Mouse (Mus musculus): Measurements from ENCODE around the gene Tsnaxip1. TPM values are rescaled to one million over a fixed set of nuclear protein-coding genes. Genes with fewer than 3 reads are reported as not detected.
A peak's percentile ranks its signal among the peaks of the same experiment; 100 is the strongest.

Tsnaxip1 gene
- polyA plus RNA-seq (2012; rRNA removed): 130 and 137 TPM in 2 replicates

DNA sequence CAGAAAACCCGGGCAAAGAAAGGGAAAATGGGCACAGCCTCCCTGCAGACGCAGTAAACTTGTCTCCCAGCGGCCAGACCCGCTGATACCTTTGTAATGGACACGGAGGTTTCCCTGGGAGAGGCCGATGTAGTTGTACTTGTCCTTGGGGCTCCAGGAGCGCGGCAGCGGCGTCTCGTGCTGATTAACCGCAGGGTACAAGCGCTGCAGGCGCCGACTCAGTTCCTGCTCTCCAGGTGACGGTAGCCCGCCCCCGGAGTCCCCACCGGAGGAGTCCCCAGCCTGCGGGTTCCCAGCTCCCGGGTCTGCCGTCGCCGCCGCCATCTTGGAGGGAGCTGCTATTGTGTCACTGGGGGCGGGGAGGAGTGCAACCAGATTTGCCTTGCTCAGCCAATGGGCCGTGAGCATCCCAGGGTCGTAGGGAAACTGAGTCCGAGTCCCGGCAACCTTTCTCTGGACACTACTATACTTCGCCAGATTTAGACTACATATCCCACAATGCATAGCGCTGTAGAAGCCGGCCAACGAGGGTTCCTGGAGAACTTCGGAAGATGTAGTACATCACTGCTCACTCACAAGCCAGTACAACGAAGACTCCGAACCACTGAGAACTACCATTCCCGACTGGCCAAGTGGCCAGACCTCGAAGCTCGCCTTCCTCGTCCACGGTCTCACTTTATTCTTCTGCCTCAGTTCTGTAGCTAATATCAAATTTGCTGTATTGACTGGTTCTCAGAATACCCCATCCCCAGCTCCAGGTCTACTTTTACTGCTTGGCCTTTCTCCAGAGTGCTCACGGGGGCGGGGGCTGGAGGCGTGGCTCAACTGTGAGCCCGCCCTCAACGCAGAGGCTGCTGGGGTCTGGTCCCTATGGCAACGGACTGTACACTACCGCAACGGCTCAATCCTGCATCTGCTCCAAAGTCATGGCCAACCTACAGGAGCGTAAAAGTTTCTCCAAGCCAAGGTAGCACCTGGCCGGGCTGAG is at the start of gene Tsnaxip1, which contains the start of gene Ranbp10:
TSS of gene Tsnaxip1 (plus strand) at position 871 of the 988 bp plus-strand sequence.
TSS of gene Ranbp10 (minus strand) at position 490 of the 988 bp plus-strand sequence.
- Histone ChIP-seq H3K27ac (ENCODE audit: control insufficient read depth, insufficient read depth, low read depth, low read length) (peak within 1 kb of the TSS; percentile 99), H3K27me3 (ENCODE audit: control insufficient read depth, insufficient read depth, low read length) (no peaks in the 10 kb centered on the region)
- TF ChIP-seq POLR2A (IDR thresholded peaks at IDR 0.05; ENCODE audit: control insufficient read depth, low read depth, low read length) (peak; percentile 89), CTCF (IDR thresholded peaks at IDR 0.05; ENCODE audit: control insufficient read depth, insufficient read depth, insufficient replicate concordance, low read depth, low read length) (no peak)

DNA sequence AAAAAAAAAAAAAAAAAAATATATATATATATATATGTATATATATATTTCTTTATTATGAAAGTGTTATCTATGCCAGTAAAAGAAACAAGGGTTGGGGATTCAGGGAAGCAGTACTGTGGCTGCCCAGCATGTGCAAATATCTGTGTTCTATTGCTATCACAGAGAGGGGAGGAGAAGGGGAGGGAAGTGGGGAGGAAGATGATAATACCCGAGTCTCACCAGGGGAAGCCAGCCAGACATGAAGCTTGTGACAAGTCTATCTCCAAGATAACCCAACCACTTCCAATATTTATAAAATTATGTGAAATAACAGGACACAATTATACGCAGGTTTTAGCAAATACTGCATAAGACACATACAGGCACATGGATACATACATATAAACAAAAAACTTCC is 49.7 kb upstream of the Tsnaxip1 start:
- TF ChIP-seq CTCF (IDR thresholded peaks at IDR 0.05; ENCODE audit: control insufficient read depth, insufficient read depth, insufficient replicate concordance, low read depth, low read length) (no peak), POLR2A (IDR thresholded peaks at IDR 0.05; ENCODE audit: control insufficient read depth, low read depth, low read length) (no peak)
- Histone ChIP-seq H3K4me3 (ENCODE audit: control insufficient read depth, low read depth, low read length) (no peak overlapping the region), H3K4me1 (ENCODE audit: control insufficient read depth, insufficient read depth, low read length) (no peaks in the 10 kb centered on the region), H3K27me3 (ENCODE audit: control insufficient read depth, insufficient read depth, low read length) (no peaks in the 10 kb centered on the region), H3K27ac (ENCODE audit: control insufficient read depth, insufficient read depth, low read depth, low read length) (no peak overlapping the region), H3K36me3 (ENCODE audit: control insufficient read depth, insufficient read depth, low read length) (peaks cover 3% of the 10 kb centered on the region; the same call in 1 of the 2 replicates)

More for the DNA sequence above, at the start of gene Tsnaxip1, which contains the start of gene Ranbp10:
- Histone ChIP-seq H3K36me3 (ENCODE audit: control insufficient read depth, insufficient read depth, low read length) (no peaks in the 10 kb centered on the region; the same call in 1 of the 2 replicates), H3K4me1 (ENCODE audit: control insufficient read depth, insufficient read depth, low read length) (peaks cover 2% of the 10 kb centered on the region; the same call in 1 of the 2 replicates), H3K4me3 (ENCODE audit: control insufficient read depth, low read depth, low read length) (peak within 1 kb of the TSS; percentile 91)

DNA sequence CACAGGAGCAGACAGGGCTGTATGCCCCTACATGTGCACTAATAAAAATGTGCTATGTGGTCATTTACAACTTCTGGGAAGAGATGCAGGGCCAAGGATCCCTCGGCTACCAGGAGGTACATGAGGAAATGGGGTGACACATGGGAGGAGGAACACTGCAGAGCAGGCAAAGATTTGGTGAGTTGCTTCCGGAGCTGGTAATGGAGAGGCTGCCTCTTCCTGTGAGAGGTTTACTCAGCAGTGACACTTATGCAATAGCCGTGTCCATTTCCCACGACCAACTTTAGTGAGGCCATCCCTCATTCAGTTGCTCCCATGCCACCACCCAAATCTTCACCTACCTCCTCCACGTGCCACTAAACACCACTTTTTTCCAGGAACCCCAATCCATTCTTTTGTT is 47.2 kb upstream of the Tsnaxip1 start:
- no peak overlapping the region for H3K4me3 ChIP-seq (ENCODE audit: control insufficient read depth, low read depth, low read length)
- no peaks in the 10 kb centered on the region for H3K27me3 ChIP-seq (ENCODE audit: control insufficient read depth, insufficient read depth, low read length)
- peaks cover 3% of the 10 kb centered on the region; the same call in 1 of the 2 replicates for H3K36me3 ChIP-seq (ENCODE audit: control insufficient read depth, insufficient read depth, low read length)
- no peak overlapping the region for H3K27ac ChIP-seq (ENCODE audit: control insufficient read depth, insufficient read depth, low read depth, low read length)
- no peaks in the 10 kb centered on the region for H3K4me1 ChIP-seq (ENCODE audit: control insufficient read depth, insufficient read depth, low read length)
- TF ChIP-seq CTCF (IDR thresholded peaks at IDR 0.05; ENCODE audit: control insufficient read depth, insufficient read depth, insufficient replicate concordance, low read depth, low read length): no peak
- no peak for TF ChIP-seq POLR2A (IDR thresholded peaks at IDR 0.05; ENCODE audit: control insufficient read depth, low read depth, low read length)

DNA sequence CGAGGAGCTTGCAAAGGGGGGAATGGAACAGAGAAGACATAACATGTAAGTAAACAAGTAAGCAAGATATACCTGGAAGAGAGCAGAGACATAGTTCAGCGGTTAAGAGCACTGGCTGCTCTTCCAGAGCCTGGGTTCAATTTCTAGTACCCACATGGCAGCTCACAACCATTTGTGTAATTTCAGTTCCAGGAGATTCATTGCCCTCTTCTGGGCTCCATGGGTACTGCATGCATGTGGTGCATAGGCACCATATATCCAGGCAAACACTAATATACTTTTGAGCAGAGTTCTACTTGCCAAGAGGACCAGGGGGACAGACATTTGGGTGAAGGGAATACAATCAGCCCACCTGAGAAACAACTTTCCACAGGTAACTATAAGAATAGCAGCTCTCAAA is 39.3 kb upstream of the Tsnaxip1 start:
- no peaks in the 10 kb centered on the region for H3K27me3 ChIP-seq (ENCODE audit: control insufficient read depth, insufficient read depth, low read length)
- no peak overlapping the region for H3K4me3 ChIP-seq (ENCODE audit: control insufficient read depth, low read depth, low read length)
- H3K27ac ChIP-seq (ENCODE audit: control insufficient read depth, insufficient read depth, low read depth, low read length): no peak overlapping the region
- TF ChIP-seq POLR2A (IDR thresholded peaks at IDR 0.05; ENCODE audit: control insufficient read depth, low read depth, low read length): no peak
- TF ChIP-seq CTCF (IDR thresholded peaks at IDR 0.05; ENCODE audit: control insufficient read depth, insufficient read depth, insufficient replicate concordance, low read depth, low read length): no peak
- H3K36me3 ChIP-seq (ENCODE audit: control insufficient read depth, insufficient read depth, low read length): no peaks in the 10 kb centered on the region; the same call in none of the 2 replicates
- H3K4me1 ChIP-seq (ENCODE audit: control insufficient read depth, insufficient read depth, low read length): peaks cover 3% of the 10 kb centered on the region

DNA sequence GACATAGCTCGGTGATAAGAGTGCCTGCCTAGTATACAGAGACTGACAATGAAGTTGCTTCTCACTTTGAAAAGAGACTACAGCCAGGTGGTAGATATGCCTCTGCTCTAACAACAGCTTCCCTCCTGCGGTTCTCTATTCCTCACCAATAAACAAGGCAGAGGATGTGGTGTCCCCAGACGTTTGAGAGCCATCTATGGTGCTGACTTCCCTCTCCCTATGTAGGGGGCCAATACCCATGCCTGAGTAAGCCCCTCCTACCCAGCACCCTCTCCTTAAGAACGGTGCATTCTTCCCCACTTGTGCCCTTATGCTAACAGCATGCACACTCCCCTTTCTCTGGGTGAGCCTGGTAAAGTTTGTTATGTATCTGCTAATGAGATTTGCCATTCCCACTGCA is 38.6 kb upstream of the Tsnaxip1 start:
- Histone ChIP-seq H3K27ac (ENCODE audit: control insufficient read depth, insufficient read depth, low read depth, low read length) (no peak overlapping the region), H3K27me3 (ENCODE audit: control insufficient read depth, insufficient read depth, low read length) (no peaks in the 10 kb centered on the region), H3K4me3 (ENCODE audit: control insufficient read depth, low read depth, low read length) (no peak overlapping the region), H3K4me1 (ENCODE audit: control insufficient read depth, insufficient read depth, low read length) (peaks cover 3% of the 10 kb centered on the region), H3K36me3 (ENCODE audit: control insufficient read depth, insufficient read depth, low read length) (no peaks in the 10 kb centered on the region; the same call in none of the 2 replicates)
- no peak for TF ChIP-seq CTCF (IDR thresholded peaks at IDR 0.05; ENCODE audit: control insufficient read depth, insufficient read depth, insufficient replicate concordance, low read depth, low read length)
- TF ChIP-seq POLR2A (IDR thresholded peaks at IDR 0.05; ENCODE audit: control insufficient read depth, low read depth, low read length): no peak

DNA sequence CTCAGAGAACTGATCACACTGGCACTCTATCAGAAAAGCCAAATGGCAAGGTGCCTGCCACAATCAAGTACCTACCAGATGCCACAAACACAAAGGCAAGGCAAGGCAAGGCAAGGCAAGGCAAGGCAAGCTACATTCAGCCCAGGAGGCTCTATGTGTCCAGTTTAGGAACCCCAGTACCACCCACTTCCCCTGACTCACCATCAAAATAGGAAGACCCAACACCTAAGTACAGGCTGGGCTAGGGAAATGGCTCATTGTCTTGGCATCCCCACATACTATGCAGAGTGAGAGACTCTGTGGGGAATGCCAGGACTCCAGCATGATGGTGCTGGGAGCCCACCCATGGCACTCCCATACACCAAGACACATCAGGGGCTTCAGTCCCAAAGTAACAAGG is 37.9 kb upstream of the Tsnaxip1 start:
- no peaks in the 10 kb centered on the region for H3K27me3 ChIP-seq (ENCODE audit: control insufficient read depth, insufficient read depth, low read length)
- peaks cover 3% of the 10 kb centered on the region for H3K4me1 ChIP-seq (ENCODE audit: control insufficient read depth, insufficient read depth, low read length)
- no peak for TF ChIP-seq CTCF (IDR thresholded peaks at IDR 0.05; ENCODE audit: control insufficient read depth, insufficient read depth, insufficient replicate concordance, low read depth, low read length)
- no peak for TF ChIP-seq POLR2A (IDR thresholded peaks at IDR 0.05; ENCODE audit: control insufficient read depth, low read depth, low read length)
- no peak overlapping the region for H3K27ac ChIP-seq (ENCODE audit: control insufficient read depth, insufficient read depth, low read depth, low read length)
- no peak overlapping the region for H3K4me3 ChIP-seq (ENCODE audit: control insufficient read depth, low read depth, low read length)
- H3K36me3 ChIP-seq (ENCODE audit: control insufficient read depth, insufficient read depth, low read length): no peaks in the 10 kb centered on the region; the same call in none of the 2 replicates

DNA sequence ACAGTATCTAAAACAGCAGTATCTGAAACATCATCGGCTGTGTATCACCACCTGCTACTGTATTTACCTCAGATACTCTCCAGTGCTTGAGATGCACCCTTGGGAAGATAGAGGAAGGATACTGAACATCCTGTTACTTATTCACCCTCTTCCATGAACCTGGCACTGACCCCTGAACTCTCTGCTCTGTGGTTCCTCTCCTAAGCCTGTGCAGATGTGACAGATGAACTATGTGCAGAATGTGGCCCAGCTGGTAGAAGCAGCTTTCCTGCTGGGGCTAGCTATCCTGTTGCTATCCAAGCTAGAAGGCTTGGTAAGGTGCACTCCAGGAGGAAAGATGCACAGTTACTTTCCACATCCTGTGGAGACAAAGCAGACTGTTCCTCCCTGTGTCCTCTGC is 34.2 kb upstream of the Tsnaxip1 start:
- H3K27ac ChIP-seq (ENCODE audit: control insufficient read depth, insufficient read depth, low read depth, low read length): no peak overlapping the region
- H3K4me1 ChIP-seq (ENCODE audit: control insufficient read depth, insufficient read depth, low read length): peaks cover 3% of the 10 kb centered on the region
- no peak overlapping the region for H3K4me3 ChIP-seq (ENCODE audit: control insufficient read depth, low read depth, low read length)
- no peaks in the 10 kb centered on the region for H3K27me3 ChIP-seq (ENCODE audit: control insufficient read depth, insufficient read depth, low read length)
- no peak for TF ChIP-seq CTCF (IDR thresholded peaks at IDR 0.05; ENCODE audit: control insufficient read depth, insufficient read depth, insufficient replicate concordance, low read depth, low read length)
- no peak for TF ChIP-seq POLR2A (IDR thresholded peaks at IDR 0.05; ENCODE audit: control insufficient read depth, low read depth, low read length)
- H3K36me3 ChIP-seq (ENCODE audit: control insufficient read depth, insufficient read depth, low read length): no peaks in the 10 kb centered on the region
